24 mouse cellular contexts compared by ENCODE assay signal in the genomic region with DNA sequence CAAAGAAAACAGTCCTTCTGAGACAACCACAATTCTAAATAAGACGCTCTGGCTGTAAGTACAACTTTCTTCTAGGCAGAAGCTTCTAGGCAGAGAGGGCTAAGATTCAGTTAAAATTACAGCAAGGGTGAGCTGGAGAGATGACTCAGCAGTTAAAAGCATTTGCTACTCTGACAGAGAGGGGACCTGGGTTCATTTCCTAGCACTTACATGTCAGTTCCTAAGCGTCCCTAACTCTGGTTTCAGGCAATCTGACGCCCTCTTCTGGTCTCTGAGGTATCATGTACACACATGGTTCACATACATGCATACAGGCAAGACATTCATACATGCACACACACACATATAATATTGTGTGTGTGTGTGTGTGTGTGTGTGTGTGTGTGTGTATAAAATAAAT. TPM values are rescaled to one million over a fixed set of nuclear protein-coding genes. Genes with fewer than 3 reads are reported as not detected.
DNase-seq lines count a peak whose midpoint lies in the region; ATAC-seq and TF ChIP-seq lines count a peak whose summit lies in the region.
"Had no signal": no experiment of that assay in that cellular context is flagged by ENCODE, and none has a peak within 500 bp of the region (broad histone marks: within the 10 kb centered on the region; RNA-seq: fewer than 3 reads in every experiment).

No protein-coding gene starts in this region.

- no peak for ATAC-seq in liver, postnatal 0 days
- ATAC-seq: forebrain, embryonic 14.5 days; forebrain, postnatal 0 days had no signal

- peaks cover 5% of the 10 kb centered on the region for H3K79me2 ChIP-seq in MEL (ENCODE audit: control insufficient read depth, insufficient read depth, low read length, poor library complexity)

- TF ChIP-seq CTCF in MEL (IDR thresholded peaks at IDR 0.05 in 2 of 3, conservative IDR thresholded peaks at IDR 0.05 in 1 of 3; ENCODE audit: control insufficient read depth in 1 of 3, insufficient read depth in 1 of 3, low read depth in 2 of 3, low read length in 3 of 3, poor library complexity in 1 of 3, severe bottlenecking in 1 of 3) = peak in 2 of 3 experiments; percentile 4 to 36; a peak in 2 of 6 replicates
- no peak for TF ChIP-seq CTCF in liver, postnatal 0 days (IDR thresholded peaks at IDR 0.05; ENCODE audit: low read depth)

- TF ChIP-seq RAD21 in MEL (IDR thresholded peaks at IDR 0.05; ENCODE audit: low read depth, low read length) = no peak

- peak; percentile 3 for DNase-seq in 3T3-L1 (ENCODE audit: low read depth, low spot score)
- DNase-seq in 416B (ENCODE audit: low read depth) = peak; percentile 44
- peak; percentile 80 for DNase-seq in MEL (ENCODE audit: low read depth, low spot score)
- peak; percentile 14 for DNase-seq in ZHBTc4 (ENCODE audit: low read depth, low spot score)
- DNase-seq in cerebellum, adult 11-12 months = no peak
- no peak for DNase-seq in urinary bladder, postnatal 4 days (ENCODE audit: low spot score in 2 of 2)
- DNase-seq in liver, postnatal 0 days = no peak
- DNase-seq in kidney, postnatal 25 days = no peak
- DNase-seq: adrenal gland, postnatal 10 days; adrenal gland, postnatal 36 days; B cell, adult 2 months; cerebellum, adult 2 months; cerebellum, adult 9-11 months; cerebellum, postnatal 25 days; forebrain, postnatal 0 days; gastrocnemius, adult 2 months; gastrocnemius, postnatal 14 days had no signal

- H3K9ac ChIP-seq in MEL (ENCODE audit: control insufficient read depth, low read depth, low read length, poor library complexity, severe bottlenecking) = no peak overlapping the region
- no peak overlapping the region for H3K9ac ChIP-seq in liver, postnatal 0 days (replicated peaks)
- H3K9ac ChIP-seq: embryonic facial prominence, embryonic 12.5 days; embryonic facial prominence, embryonic 15.5 days; forebrain, postnatal 0 days; hindbrain, embryonic 12.5 days; hindbrain, embryonic 15.5 days had no signal

- H3K27ac ChIP-seq in MEL (ENCODE audit: control insufficient read depth, low read depth, low read length) = peak overlapping the region; percentile 49; the same call in 1 of the 2 replicates
- no peak overlapping the region for H3K27ac ChIP-seq in liver, postnatal 0 days (ENCODE audit: low read depth)
- H3K27ac ChIP-seq: embryonic facial prominence, embryonic 12.5 days; embryonic facial prominence, embryonic 15.5 days; gastrocnemius, adult 2 months; hindbrain, embryonic 12.5 days; hindbrain, embryonic 15.5 days had no signal

- no peak overlapping the region for H3K4me2 ChIP-seq in liver, postnatal 0 days (ENCODE audit: low read depth, low read length)
- H3K4me2 ChIP-seq: embryonic facial prominence, embryonic 12.5 days; embryonic facial prominence, embryonic 15.5 days; heart, embryonic 11.5 days; hindbrain, embryonic 12.5 days; hindbrain, embryonic 15.5 days had no signal

- no peaks in the 10 kb centered on the region for H3K27me3 ChIP-seq in MEL (ENCODE audit: control insufficient read depth in 1 of 2, insufficient read depth in 2 of 2, low read length in 2 of 2)
- H3K27me3 ChIP-seq in liver, postnatal 0 days (ENCODE audit: insufficient read depth, low read length) = no peaks in the 10 kb centered on the region
- H3K27me3 ChIP-seq: CH12.LX; embryonic facial prominence, embryonic 12.5 days; embryonic facial prominence, embryonic 15.5 days; hindbrain, embryonic 12.5 days; hindbrain, embryonic 15.5 days had no signal

- no peak overlapping the region for H3K4me3 ChIP-seq in MEL (ENCODE audit: control insufficient read depth in 1 of 2, insufficient read depth in 1 of 2, low read depth in 2 of 2, low read length in 2 of 2)
- H3K4me3 ChIP-seq in liver, postnatal 0 days (ENCODE audit: low read depth, low read length) = no peak overlapping the region
- H3K4me3 ChIP-seq: embryonic facial prominence, embryonic 12.5 days; embryonic facial prominence, embryonic 15.5 days; gastrocnemius, adult 2 months; hindbrain, embryonic 12.5 days; hindbrain, embryonic 15.5 days had no signal

- peaks cover 0 to 29% of the 10 kb centered on the region in 2 experiments; a peak in 3 of 4 replicates for H3K36me3 ChIP-seq in MEL (ENCODE audit: control insufficient read depth in 1 of 2, insufficient read depth in 2 of 2, low read length in 2 of 2)
- H3K36me3 ChIP-seq in liver, postnatal 0 days (replicated peaks; ENCODE audit: insufficient read depth, low read length) = peaks cover 23% of the 10 kb centered on the region

- TF ChIP-seq EP300 in MEL (IDR thresholded peaks at IDR 0.05; ENCODE audit: low read depth in 1 of 2, low read length in 2 of 2) = no peak
- no peak for TF ChIP-seq EP300 in liver, postnatal 0 days (IDR thresholded peaks at IDR 0.05; ENCODE audit: low read depth)

- peaks cover 8 to 22% of the 10 kb centered on the region in 2 experiments for H3K4me1 ChIP-seq in MEL (ENCODE audit: control insufficient read depth in 1 of 2, insufficient read depth in 2 of 2, low read length in 2 of 2)
- H3K4me1 ChIP-seq in liver, postnatal 0 days (ENCODE audit: insufficient read depth) = no peaks in the 10 kb centered on the region
- H3K4me1 ChIP-seq: embryonic facial prominence, embryonic 12.5 days; embryonic facial prominence, embryonic 15.5 days; hindbrain, embryonic 12.5 days; hindbrain, embryonic 15.5 days had no signal

- no peak for TF ChIP-seq POLR2A in MEL (IDR thresholded peaks at IDR 0.05; ENCODE audit: control insufficient read depth in 1 of 2, insufficient read depth in 1 of 2, low read depth in 1 of 2, low read length in 2 of 2, poor library complexity in 1 of 2)

- WGBS in liver, postnatal 0 days (ENCODE audit: insufficient replicate concordance) = 86% methylated on average over 3 of the region's 3 CpGs

- no peaks in the 10 kb centered on the region for H3K9me3 ChIP-seq in MEL (replicated peaks; ENCODE audit: insufficient read depth, low read length)
- no peaks in the 10 kb centered on the region for H3K9me3 ChIP-seq in liver, postnatal 0 days (ENCODE audit: low read length)
- H3K9me3 ChIP-seq: embryonic facial prominence, embryonic 12.5 days; embryonic facial prominence, embryonic 15.5 days; hindbrain, embryonic 12.5 days; hindbrain, embryonic 15.5 days had no signal

TF ChIP-seq in MEL, 35 proteins besides CTCF, POLR2A, EP300 and RAD21 (continues in another document):
- TF ChIP-seq BHLHE40 (IDR thresholded peaks at IDR 0.05; ENCODE audit: borderline replicate concordance, low read depth, low read length) (no peak), MXI1 (IDR thresholded peaks at IDR 0.05; ENCODE audit: low read depth, low read length) (no peak), ZMIZ1 (IDR thresholded peaks at IDR 0.05; ENCODE audit: low read depth, low read length) (peak; percentile 94), UBTF (IDR thresholded peaks at IDR 0.05; ENCODE audit: borderline replicate concordance, insufficient read depth, low read depth, low read length) (no peak), RCOR1 (IDR thresholded peaks at IDR 0.05; ENCODE audit: low read depth, low read length) (no peak), HCFC1 (IDR thresholded peaks at IDR 0.05; ENCODE audit: low read depth, low read length) (peak; percentile 18; the same call in 1 of the 2 replicates), ZKSCAN1 (IDR thresholded peaks at IDR 0.05; ENCODE audit: low read depth, low read length) (no peak), CHD1 (IDR thresholded peaks at IDR 0.05; ENCODE audit: low read depth, low read length) (no peak), GABPA (IDR thresholded peaks at IDR 0.05; ENCODE audit: low read depth, low read length) (no peak; the same call in 1 of the 2 replicates), ELF1 (IDR thresholded peaks at IDR 0.05; ENCODE audit: low read depth, low read length) (no peak), NELFE (IDR thresholded peaks at IDR 0.05; ENCODE audit: low read depth, low read length) (no peak), MYB (IDR thresholded peaks at IDR 0.05; ENCODE audit: low read depth, low read length) (no peak), TBP (IDR thresholded peaks at IDR 0.05; ENCODE audit: low read depth, low read length) (no peak), JUND (IDR thresholded peaks at IDR 0.05; ENCODE audit: low read depth, low read length) (no peak), KAT2A (conservative IDR thresholded peaks at IDR 0.05; ENCODE audit: low read depth, low read length) (no peak), ZNF384 (IDR thresholded peaks at IDR 0.05; ENCODE audit: low read depth, low read length) (no peak), USF2 (IDR thresholded peaks at IDR 0.05; ENCODE audit: borderline replicate concordance in 1 of 2, insufficient read depth in 1 of 2, low read depth in 1 of 2, low read length in 2 of 2) (no peak), POLR2AphosphoS5 (IDR thresholded peaks at IDR 0.05; ENCODE audit: borderline replicate concordance, low read depth, low read length) (no peak), MYC (IDR thresholded peaks at IDR 0.05; ENCODE audit: low read depth, low read length) (no peak), ETS1 (IDR thresholded peaks at IDR 0.05; ENCODE audit: low read depth, low read length) (no peak), TCF12 (IDR thresholded peaks at IDR 0.05; ENCODE audit: low read depth, low read length) (no peak), E2F4 (IDR thresholded peaks at IDR 0.05; ENCODE audit: borderline replicate concordance, low read depth, low read length) (no peak), POLR2AphosphoS2 (IDR thresholded peaks at IDR 0.05; ENCODE audit: low read length) (peak; percentile 12; the same call in 1 of the 2 replicates), MAFK (IDR thresholded peaks at IDR 0.05; ENCODE audit: borderline replicate concordance, low read depth, low read length) (0 out of 2 replicates have a peak, but pooled peaks have one; percentile 53), MAX (IDR thresholded peaks at IDR 0.05; ENCODE audit: low read length) (no peak), SIN3A (IDR thresholded peaks at IDR 0.05; ENCODE audit: low read length) (no peak)

RNA-seq across cellular contexts. Expression of a gene that starts 27.0 kb away (rescaled TPM):
- total RNA-seq in MEL (2012; rRNA removed) = 20.3 and 22.2 TPM in 2 replicates
- 10 to 100 TPM in 1 of 2 experiments, not detected in 1; 15.9 TPM for polyA plus RNA-seq in MEL (2012; ENCODE audit: insufficient read depth in 1 of 2, insufficient read length in 2 of 2, low read depth in 1 of 2, low replicate concordance in 2 of 2, missing spikeins in 1 of 2)
- 3.9 and 4.9 TPM in 2 replicates for polyA plus RNA-seq in liver, postnatal 0 days (2015; fragmentation: Nextera tagmentation; extraction: Ambion mirVana)

RNA-seq across cellular contexts. Expression of a gene that starts 27.1 kb away (rescaled TPM):
- 43.7 and 50.9 TPM in 2 replicates for total RNA-seq in MEL (2012; rRNA removed)
- polyA plus RNA-seq in MEL (2012; ENCODE audit: insufficient read depth in 1 of 2, insufficient read length in 2 of 2, low read depth in 1 of 2, low replicate concordance in 2 of 2, missing spikeins in 1 of 2) = 10 to 100 TPM in 1 of 2 experiments, not detected in 1; 76.0 TPM
- 39.5 and 40.5 TPM in 2 replicates for polyA plus RNA-seq in liver, postnatal 0 days (2015; fragmentation: Nextera tagmentation; extraction: Ambion mirVana)

RNA-seq across cellular contexts. Expression of a gene that starts 28.7 kb away (rescaled TPM):
- total RNA-seq in MEL (2012; rRNA removed) = not detected in 2 replicates
- not detected for polyA plus RNA-seq in MEL (2012; ENCODE audit: insufficient read depth in 1 of 2, insufficient read length in 2 of 2, low read depth in 1 of 2, low replicate concordance in 2 of 2, missing spikeins in 1 of 2)
- polyA plus RNA-seq in liver, postnatal 0 days (2015; fragmentation: Nextera tagmentation; extraction: Ambion mirVana) = 3.6 and 3.7 TPM in 2 replicates

Comparison
In these comparisons a context has a peak if more than half of its experiments do, and no peak if none do; other contexts are left out.
1. DNase-seq: peak in 3T3-L1 (single experiment), 416B (single experiment), MEL (single experiment) and ZHBTc4 (single experiment); none in cerebellum, adult 11-12 months (single experiment), urinary bladder, postnatal 4 days (0 of 2), liver, postnatal 0 days (single experiment) and kidney, postnatal 25 days (0 of 2).